In the genomic region with DNA sequence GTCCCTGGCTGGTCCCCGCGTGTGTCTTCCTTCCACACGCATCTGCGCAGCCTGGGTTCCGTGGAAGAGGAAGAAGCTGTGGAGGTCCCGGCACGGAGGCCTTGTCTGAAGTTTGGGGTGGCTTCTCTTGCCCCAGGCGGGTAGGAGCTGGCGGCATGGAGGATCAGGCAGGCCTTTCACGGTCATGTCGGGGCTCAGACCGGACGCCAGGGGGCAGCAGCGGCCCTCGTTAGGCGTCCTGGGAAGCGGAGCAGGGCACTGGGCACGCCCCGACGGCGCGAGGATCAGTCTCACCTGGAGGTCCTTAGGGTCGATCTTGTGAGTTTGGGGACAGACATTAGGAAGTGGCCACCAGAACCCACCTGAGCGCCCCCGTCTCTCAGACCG, we compare ENCODE assay signal across 8 mouse cellular contexts.
A peak's percentile ranks its signal among the peaks of the same experiment; 100 is the strongest.
DNase-seq lines count a peak whose midpoint lies in the region; ATAC-seq lines count a peak whose summit lies in the region.

No protein-coding gene starts in this region.

- peaks cover 96% of the 10 kb centered on the region for H3K27me3 ChIP-seq in hindbrain, embryonic 10.5 days (ENCODE audit: insufficient read depth, poor library complexity, severe bottlenecking)

- H3K9me3 ChIP-seq in hindbrain, embryonic 10.5 days = no peaks in the 10 kb centered on the region

- H3K4me1 ChIP-seq in hindbrain, embryonic 10.5 days (replicated peaks) = peaks cover 45% of the 10 kb centered on the region

- peak overlapping the region; percentile 85 for H3K27ac ChIP-seq in hindbrain, embryonic 10.5 days

- under 1% methylated on average over 26 of the region's 26 CpGs for WGBS in hindbrain, embryonic 10.5 days

- ATAC-seq in frontal cortex, adult (ENCODE audit: low TSS enrichment) = peak; percentile 85; the same call in 1 of the 2 replicates

- H3K36me3 ChIP-seq in hindbrain, embryonic 10.5 days = no peaks in the 10 kb centered on the region

- peak overlapping the region; percentile 73 for H3K4me3 ChIP-seq in hindbrain, embryonic 10.5 days

- DNase-seq in Muller cell, postnatal 12 days (ENCODE audit: inconsistent ontology term) = peak; percentile 93
- peak; percentile 62 for DNase-seq in cerebellum, adult 9-10 months
- peak; percentile 90 for DNase-seq in hindbrain, embryonic 10.5 days (ENCODE audit: low spot score)
- DNase-seq in layer of hippocampus, postnatal 25 days (ENCODE audit: extremely low spot score in 1 of 2, low spot score in 1 of 2) = peak; percentile 86 to 89
- DNase-seq in lung, postnatal 25 days (ENCODE audit: low spot score) = peak; percentile 90
- DNase-seq in retina, adult 2 months (ENCODE audit: low read depth, low spot score) = peak; percentile 59
- peak; percentile 94 to 95 for DNase-seq in thymus, postnatal 36 days

Comparison
In these comparisons a context has a peak if more than half of its experiments do, and no peak if none do; other contexts are left out.
1. Peak in every context shown above with its lines: DNase-seq, ATAC-seq, H3K4me3 ChIP-seq and H3K27ac ChIP-seq.